Mouse (Mus musculus) layer of hippocampus, postnatal 36 days (tissue): ENCODE data around the gene Cdh4. TPM values are rescaled to one million over a fixed set of nuclear protein-coding genes. Genes with fewer than 3 reads are reported as not detected.
A peak's percentile ranks its signal among the peaks of the same experiment; 100 is the strongest.

Experiments used
- DNase-seq, 2 experiments: peaks; one replicate each; pipeline ENCODE4 v3.0.0; 2022
- total RNA-seq, 2 experiments: library from RNA; stranded (reverse); gene quantifications; 2 replicates each; pipeline ENCODE4 v1.2.3; 2021

Gene Cdh4
- total RNA-seq, 2 experiments from 2014 or later = 10.2 to 10.5 TPM

GRCm38 (mm10) chr2:179538535-179538934 is 96.3 kb downstream of the Cdh4 start:
- no peak for DNase-seq

GRCm38 (mm10) chr2:179539532-179540245 is 97.5 kb downstream of the Cdh4 start:
- no peak for DNase-seq

- DNase-seq = no peak
Observed at GRCm38 (mm10) chr2:179541096-179541495, 98.9 kb downstream of the Cdh4 start.

- DNase-seq = no peak
Observed at GRCm38 (mm10) chr2:179547627-179548026, 105.4 kb downstream of the Cdh4 start.

GRCm38 (mm10) chr2:179555928-179556327 is 113.7 kb downstream of the Cdh4 start:
- DNase-seq = peak in 1 of 2 experiments; percentile 23

GRCm38 (mm10) chr2:179562350-179562749 is 120.1 kb downstream of the Cdh4 start:
- no peak for DNase-seq

DNA sequence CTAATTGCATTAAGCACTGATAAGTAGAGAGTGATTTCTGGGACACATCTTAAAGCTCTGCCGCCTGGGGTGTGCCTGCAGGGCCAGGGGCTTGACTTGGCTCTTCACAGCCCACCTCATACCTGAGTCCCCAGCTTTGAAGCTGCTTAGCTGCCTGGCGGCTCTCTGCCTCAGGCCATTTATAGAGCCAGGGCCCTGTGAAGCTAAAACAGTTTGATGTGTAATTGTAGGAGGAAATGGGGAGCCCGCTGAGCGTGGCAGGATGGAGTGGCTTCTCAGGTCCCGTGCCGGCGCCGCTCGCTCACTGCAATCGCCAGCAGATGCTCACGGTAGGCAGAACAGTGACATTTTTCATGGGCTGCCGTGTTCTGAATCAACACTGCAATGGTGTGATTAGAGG is 123.4 kb downstream of the Cdh4 start:
- no peak for DNase-seq

- no peak for DNase-seq
Observed at GRCm38 (mm10) chr2:179567886-179568285, 125.7 kb downstream of the Cdh4 start.

DNA sequence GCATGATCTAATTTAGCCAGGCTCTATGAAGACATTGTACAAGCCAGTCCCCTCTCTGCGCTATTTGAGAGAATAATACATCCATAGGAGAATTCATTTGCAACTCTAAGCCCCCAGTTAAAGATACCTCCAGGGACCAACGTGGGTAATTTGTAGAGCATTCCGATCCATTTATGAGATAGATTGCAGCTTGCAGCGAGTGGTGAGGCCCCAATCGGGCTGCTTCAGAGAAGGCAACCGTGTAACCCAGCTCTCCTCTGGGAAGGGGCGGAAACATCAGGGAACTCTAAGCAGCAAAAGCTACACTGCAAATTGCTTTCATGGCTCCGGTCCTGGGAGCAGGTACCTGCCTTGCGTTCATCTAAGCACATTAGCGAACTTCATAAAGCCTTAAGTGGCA is 126.9 kb downstream of the Cdh4 start:
- DNase-seq = no peak

DNA sequence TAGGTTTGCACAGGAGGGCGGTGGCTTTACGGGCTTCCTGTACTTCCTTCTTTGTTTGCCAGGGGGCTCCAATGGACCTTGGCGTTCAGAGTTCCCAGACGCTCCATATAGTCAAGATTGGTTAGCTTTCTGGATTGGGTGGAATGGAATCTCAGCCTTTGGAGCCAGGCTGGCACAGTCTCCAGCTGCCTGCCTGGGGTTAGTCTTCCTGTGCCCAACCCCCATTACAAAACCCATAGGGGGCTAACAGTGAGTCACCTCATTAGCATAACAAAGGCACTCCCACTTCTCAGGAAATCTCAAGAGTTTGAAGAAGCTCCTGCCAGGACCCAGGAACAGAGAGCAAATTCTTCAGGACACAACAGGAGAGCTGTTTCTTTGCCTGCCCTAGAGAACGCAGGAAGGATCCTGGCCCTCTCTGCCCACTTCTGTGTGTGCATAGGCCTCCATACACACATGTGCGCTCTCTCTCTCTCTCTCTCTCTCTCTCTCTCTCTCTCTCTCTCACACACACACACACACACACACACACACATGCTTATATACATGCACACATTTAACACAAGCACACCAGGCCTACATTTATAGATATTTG is 129.0 kb downstream of the Cdh4 start:
- DNase-seq = no peak

DNA sequence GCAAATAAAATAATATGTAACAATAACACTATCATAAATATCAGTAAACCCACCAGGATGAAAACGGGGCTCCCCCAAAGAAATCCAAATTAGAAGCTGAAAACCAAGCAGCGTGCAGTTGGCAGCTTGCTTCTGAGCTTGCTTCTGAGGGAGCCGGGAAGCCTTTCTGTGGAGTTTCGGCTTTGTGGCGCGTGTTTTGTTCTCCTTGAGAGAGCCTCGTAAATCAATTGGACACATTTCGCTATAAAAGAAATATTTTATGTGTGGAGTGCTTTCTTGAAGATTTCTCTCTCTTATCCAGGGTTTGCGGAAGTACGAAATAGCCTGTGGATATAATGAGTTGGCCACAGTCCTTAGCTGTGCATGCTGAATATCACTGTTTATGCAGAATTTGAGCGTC is 131.1 kb downstream of the Cdh4 start:
- no peak for DNase-seq

DNA sequence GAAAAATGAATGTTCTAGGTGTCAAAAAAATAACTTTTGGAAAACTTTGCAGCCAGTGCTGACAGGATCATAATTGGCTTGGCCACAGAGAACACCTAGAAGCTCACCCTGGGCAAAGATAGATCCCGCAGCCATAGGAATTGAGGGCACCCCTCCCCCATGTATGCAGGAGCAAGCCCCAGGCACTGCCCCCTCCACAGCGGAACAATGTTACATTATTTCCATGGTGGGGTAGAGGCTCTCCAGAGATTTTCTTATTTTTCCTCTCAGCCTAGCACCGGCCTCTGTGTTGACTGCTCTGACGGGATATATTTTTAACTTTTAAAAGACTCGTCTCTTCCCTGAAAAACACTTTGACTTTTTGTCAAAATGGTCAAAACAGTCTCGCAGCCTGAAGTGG is 131.6 kb downstream of the Cdh4 start:
- no peak for DNase-seq

GRCm38 (mm10) chr2:179575585-179575984 is 133.4 kb downstream of the Cdh4 start:
- DNase-seq = no peak

GRCm38 (mm10) chr2:179576221-179576620 is 134.0 kb downstream of the Cdh4 start:
- no peak for DNase-seq

DNA sequence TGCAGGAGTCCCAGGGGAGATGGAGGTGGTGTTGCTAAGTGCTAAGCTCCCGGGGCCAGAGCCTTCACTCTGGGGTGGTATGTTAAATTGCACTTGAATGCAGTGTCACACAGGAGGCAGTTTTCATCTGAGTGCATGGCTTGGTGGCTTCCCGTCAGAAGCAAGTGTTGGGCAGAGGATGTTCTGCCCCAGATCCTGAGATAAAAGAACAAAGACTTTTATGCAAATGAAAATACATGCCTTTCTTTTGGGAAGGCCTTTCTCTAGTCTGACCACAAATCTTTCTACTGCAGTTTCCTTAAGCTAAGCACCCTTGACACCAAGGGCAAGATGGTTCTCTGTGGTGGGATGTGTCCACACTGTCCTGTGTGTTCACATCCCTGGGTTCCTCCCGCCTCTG is 136.1 kb downstream of the Cdh4 start:
- DNase-seq = no peak

- no peak for DNase-seq
Observed at GRCm38 (mm10) chr2:179578842-179579241, 136.6 kb downstream of the Cdh4 start.

- DNase-seq = no peak
Observed at GRCm38 (mm10) chr2:179580415-179580814, 138.2 kb downstream of the Cdh4 start.

GRCm38 (mm10) chr2:179581058-179581457 is 138.8 kb downstream of the Cdh4 start:
- no peak for DNase-seq

- no peak for DNase-seq
Observed at GRCm38 (mm10) chr2:179582966-179583365, 140.7 kb downstream of the Cdh4 start.

DNA sequence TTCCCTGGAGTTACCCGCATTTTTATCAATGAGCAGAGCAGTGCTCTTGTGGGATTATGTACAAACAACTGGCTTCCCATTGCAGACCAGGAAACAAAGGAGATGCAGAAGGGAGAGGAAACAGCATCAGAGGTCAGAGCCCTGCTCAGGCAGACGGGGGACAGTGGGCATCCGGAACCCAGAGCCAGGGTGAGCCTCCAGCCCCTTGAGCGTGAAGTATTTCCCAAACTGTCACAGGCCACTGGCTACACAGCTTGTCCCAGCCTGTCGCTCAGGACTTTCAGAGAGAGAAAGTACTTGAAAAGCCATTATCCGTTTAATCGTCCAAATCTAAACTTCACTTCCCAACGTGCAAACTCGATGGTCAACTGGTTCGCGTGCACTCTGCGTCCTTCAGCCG is 142.4 kb downstream of the Cdh4 start:
- DNase-seq = no peak

GRCm38 (mm10) chr2:179586436-179586835 is 144.2 kb downstream of the Cdh4 start:
- peak; percentile 19 to 31 for DNase-seq

DNA sequence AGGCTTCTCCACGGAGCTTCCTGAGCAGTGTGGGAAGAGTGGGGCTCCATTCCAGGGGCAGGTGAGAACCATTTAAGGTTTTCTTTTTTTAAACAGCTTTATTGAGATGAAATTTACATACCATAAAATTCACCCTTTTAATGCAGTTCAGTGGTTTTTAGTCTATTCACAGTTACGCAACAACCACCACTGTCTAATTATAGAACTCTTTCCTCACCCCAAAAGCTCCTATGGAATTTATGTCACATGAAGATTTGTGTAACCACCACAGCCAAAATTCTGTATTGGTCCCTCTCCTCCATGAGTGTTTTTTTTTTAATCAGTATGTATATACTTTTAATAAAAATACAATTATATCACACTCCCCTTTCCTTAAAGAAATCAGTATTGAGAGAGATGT is 144.8 kb downstream of the Cdh4 start:
- DNase-seq = no peak

GRCm38 (mm10) chr2:179591661-179592060 is 149.4 kb downstream of the Cdh4 start:
- DNase-seq = no peak

DNA sequence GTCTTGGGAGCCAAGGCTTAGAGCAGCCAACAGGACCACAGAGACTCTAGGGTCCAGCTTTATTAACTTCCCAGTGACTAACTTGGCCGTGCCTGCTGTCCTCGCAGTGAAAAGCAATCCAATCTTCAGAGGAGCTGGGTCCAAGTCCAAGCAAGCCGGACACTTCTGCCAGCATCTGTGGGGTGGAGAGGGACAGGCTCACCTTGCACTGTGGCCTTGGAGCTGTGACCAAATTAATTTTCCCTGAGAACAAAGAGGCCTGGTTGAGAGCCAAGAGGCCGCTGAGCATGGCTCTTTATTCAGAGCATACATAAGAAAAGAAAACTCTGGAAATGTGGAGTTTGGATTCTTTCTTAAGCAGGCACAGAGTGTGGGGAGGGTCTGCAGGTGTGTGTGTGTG is 152.8 kb downstream of the Cdh4 start:
- no peak for DNase-seq

DNA sequence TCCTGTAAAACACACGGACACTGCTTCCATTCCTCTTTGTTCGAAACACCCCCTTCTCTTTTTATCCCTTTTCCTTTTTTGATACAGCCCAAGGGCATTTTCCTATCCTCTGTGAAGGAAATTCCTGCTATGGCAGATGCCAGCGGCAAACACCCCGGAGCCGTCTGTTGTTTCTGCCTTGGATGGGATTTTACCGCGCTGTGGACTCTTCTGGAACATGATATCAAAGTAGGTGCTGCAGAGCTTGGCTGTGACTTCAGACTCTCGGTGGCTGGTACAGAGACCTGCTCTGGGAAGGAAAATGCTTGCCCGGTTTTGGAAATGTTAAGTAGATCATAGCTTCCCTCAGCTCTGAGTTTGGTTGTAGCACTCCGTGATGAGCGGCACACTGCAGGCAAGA is 156.7 kb downstream of the Cdh4 start:
- DNase-seq = no peak
